Mouse (Mus musculus) heart, embryonic 13.5 days (tissue): ENCODE measurements around the gene Fam228a. TPM values are rescaled to one million over a fixed set of nuclear protein-coding genes. Genes with fewer than 3 reads are reported as not detected.

ENCODE experiments used
- ATAC-seq: fragments of 200-750 bp; cut with Nextera tagmentation; 2 replicates; pipeline ENCODE4 v1.8.0; 2017; ENCODE audit warnings: moderate TSS enrichment; ENCODE audit not compliant: insufficient number of reproducible peaks, low FRiP score, low TSS enrichment; ENCODE audit errors: extremely low read depth
- H3K27ac ChIP-seq: fragments of 300-500 bp; sonication (generic); replicated peaks from 2 replicates; pipeline ENCODE4 v1.5.1; 2015; ENCODE audit warnings: moderate library complexity, mild to moderate bottlenecking, inconsistent platforms
- H3K27me3 ChIP-seq: fragments of 300-500 bp; sonication (generic); replicated peaks from 2 replicates; pipeline ENCODE4 v1.6.1; 2015; ENCODE audit warnings: mild to moderate bottlenecking, inconsistent platforms
- H3K36me3 ChIP-seq: fragments of 300-500 bp; sonication (generic); 2 replicates; pipeline ENCODE4 v1.6.1; 2015; ENCODE audit warnings: mild to moderate bottlenecking, inconsistent platforms
- H3K4me1 ChIP-seq: fragments of 300-500 bp; sonication (generic); 2 replicates; pipeline ENCODE4 v1.6.1; 2015; ENCODE audit warnings: inconsistent platforms
- H3K4me2 ChIP-seq: fragments of 300-500 bp; sonication (generic); 2 replicates; pipeline ENCODE4 v1.6.1; 2015; ENCODE audit warnings: inconsistent platforms, mild to moderate bottlenecking, moderate library complexity
- H3K4me3 ChIP-seq: fragments of 300-500 bp; sonication (generic); 2 replicates; pipeline ENCODE4 v1.5.1; 2015; ENCODE audit warnings: moderate library complexity, mild to moderate bottlenecking, inconsistent platforms
- H3K9ac ChIP-seq: fragments of 300-500 bp; sonication (generic); 2 replicates; pipeline ENCODE4 v1.6.1; 2015; ENCODE audit warnings: inconsistent platforms, mild to moderate bottlenecking, moderate library complexity
- H3K9me3 ChIP-seq: fragments of 300-500 bp; sonication (generic); 2 replicates; pipeline ENCODE4 v1.6.1; 2016; ENCODE audit warnings: inconsistent platforms
- WGBS: fragments of 180-500 bp; shearing (Covaris S2); methylation state at CpG from one replicate; pipeline ENCODE4 v1.1.7; 2015; ENCODE audit warnings: mixed read lengths; 5-methylcytosine and 5-hydroxymethylcytosine counted together
- polyA plus RNA-seq: library from polyadenylated mRNA; unstranded; fragments of >200 nt; fragmentation: Nextera tagmentation; extraction: Ambion mirVana; gene quantifications from 2 replicates; pipeline ENCODE4 v1.2.1, GENCODE M21; 2015

The Fam228a gene
- polyA plus RNA-seq, 1 experiment from 2014 or later: 0.13 TPM

- Histone ChIP-seq H3K27ac (no peak overlapping the region), H3K4me3 (no peak overlapping the region), H3K9ac (no peak overlapping the region), H3K27me3 (no peaks in the 10 kb centered on the region), H3K4me2 (no peak overlapping the region), H3K9me3 (no peaks in the 10 kb centered on the region), H3K36me3 (peaks cover 16% of the 10 kb centered on the region), H3K4me1 (peaks cover 6% of the 10 kb centered on the region; the same call in 1 of the 2 replicates)
- ATAC-seq: no peak
- 87% methylated on average over 2 of the region's 2 CpGs for WGBS
Measured at GRCm38 (mm10) chr12:4688386-4688785, 49.8 kb downstream of the Fam228a start.

- WGBS: 66% methylated on average over 4 of the region's 4 CpGs
- no peak overlapping the region for H3K4me2 ChIP-seq
- no peaks in the 10 kb centered on the region for H3K27me3 ChIP-seq
- peaks cover 16% of the 10 kb centered on the region for H3K36me3 ChIP-seq
- H3K9me3 ChIP-seq: no peaks in the 10 kb centered on the region
- H3K4me3 ChIP-seq: no peak overlapping the region
- peaks cover 8% of the 10 kb centered on the region for H3K4me1 ChIP-seq
- H3K9ac ChIP-seq: no peak overlapping the region
- no peak for ATAC-seq
- no peak overlapping the region for H3K27ac ChIP-seq
Measured at GRCm38 (mm10) chr12:4685441-4685840, 52.8 kb downstream of the Fam228a start.

GRCm38 (mm10) chr12:4679971-4680370 lies 58.3 kb downstream of the Fam228a start:
- Histone ChIP-seq H3K4me2 (peak overlapping the region; percentile 56), H3K4me1 (peaks cover 19% of the 10 kb centered on the region), H3K9ac (peak overlapping the region; percentile 21), H3K27me3 (no peaks in the 10 kb centered on the region), H3K9me3 (no peaks in the 10 kb centered on the region), H3K36me3 (peaks cover 34% of the 10 kb centered on the region), H3K4me3 (no peak overlapping the region), H3K27ac (peak overlapping the region; percentile 67)
- ATAC-seq: peak; percentile 51; the same call in 1 of the 2 replicates
- 14% methylated on average over 4 of the region's 4 CpGs for WGBS

- peaks cover 63% of the 10 kb centered on the region for H3K36me3 ChIP-seq
- 87% methylated on average over 1 of the region's 1 CpGs for WGBS
- ATAC-seq: no peak
Measured at GRCm38 (mm10) chr12:4676336-4676735, 61.9 kb downstream of the Fam228a start.

GRCm38 (mm10) chr12:4665675-4666037 lies 72.6 kb downstream of the Fam228a start:
- 84% methylated on average over 5 of the region's 5 CpGs for WGBS
- H3K27me3 ChIP-seq: no peaks in the 10 kb centered on the region
- ATAC-seq: no peak
- H3K4me2 ChIP-seq: no peak overlapping the region
- 0 out of 2 replicates have a peak, but pooled peaks cover 3% of the 10 kb centered on the region for H3K4me1 ChIP-seq
- peaks cover 78% of the 10 kb centered on the region for H3K36me3 ChIP-seq
- H3K4me3 ChIP-seq: no peak overlapping the region
- H3K27ac ChIP-seq: no peak overlapping the region
- H3K9me3 ChIP-seq: no peaks in the 10 kb centered on the region
- H3K9ac ChIP-seq: no peak overlapping the region

More at GRCm38 (mm10) chr12:4676336-4676735, 61.9 kb downstream of the Fam228a start:
- H3K9ac ChIP-seq: no peak overlapping the region
- H3K9me3 ChIP-seq: no peaks in the 10 kb centered on the region
- no peak overlapping the region for H3K4me3 ChIP-seq
- H3K4me1 ChIP-seq: peaks cover 16% of the 10 kb centered on the region
- no peak overlapping the region for H3K4me2 ChIP-seq
- no peak overlapping the region for H3K27ac ChIP-seq
- H3K27me3 ChIP-seq: no peaks in the 10 kb centered on the region

- Histone ChIP-seq H3K36me3 (peaks cover 79% of the 10 kb centered on the region), H3K27me3 (no peaks in the 10 kb centered on the region), H3K4me2 (no peak overlapping the region), H3K9ac (no peak overlapping the region), H3K9me3 (no peaks in the 10 kb centered on the region), H3K4me3 (no peak overlapping the region), H3K4me1 (0 out of 2 replicates have a peak, but pooled peaks cover 3% of the 10 kb centered on the region), H3K27ac (no peak overlapping the region)
- WGBS: 48% methylated on average over 7 of the region's 7 CpGs
- no peak for ATAC-seq
Measured at GRCm38 (mm10) chr12:4664929-4665674, 73.1 kb downstream of the Fam228a start.

Other genes with a start within 250 kb of the Fam228a start
- 27.9 and 35.1 TPM in 2 replicates for gene Itsn2, start 145.8 kb downstream of the Fam228a start, polyA plus RNA-seq
- gene Gm3625, start 145.5 kb downstream of the Fam228a start, polyA plus RNA-seq: not detected in 2 replicates
- gene Pfn4, start 30.6 kb upstream of the Fam228a start, polyA plus RNA-seq: 1.5 and 2.0 TPM in 2 replicates
- gene Fam228b, start 30.8 kb upstream of the Fam228a start, polyA plus RNA-seq: 2.8 TPM in 2 replicates
- gene Sf3b6, start 79.1 kb upstream of the Fam228a start, polyA plus RNA-seq: 96.1 and 117 TPM in 2 replicates
- 8.8 and 9.2 TPM in 2 replicates for gene Fkbp1b, start 103.2 kb upstream of the Fam228a start, polyA plus RNA-seq
- 14.7 and 17.0 TPM in 2 replicates for gene Wdcp, start 104.9 kb upstream of the Fam228a start, polyA plus RNA-seq
- gene Mfsd2b, start 135.9 kb upstream of the Fam228a start, polyA plus RNA-seq: 3.3 and 4.4 TPM in 2 replicates
- 25.8 and 30.2 TPM in 2 replicates for gene Ubxn2a, start 169.3 kb upstream of the Fam228a start, polyA plus RNA-seq
- gene Atad2b, start 178.9 kb upstream of the Fam228a start, polyA plus RNA-seq: 6.1 and 6.4 TPM in 2 replicates